Mouse (Mus musculus): Measurements from ENCODE around the gene Nedd9. TPM values are rescaled to one million over a fixed set of nuclear protein-coding genes. Genes with fewer than 3 reads are reported as not detected.
A peak's percentile ranks its signal among the peaks of the same experiment; 100 is the strongest.

Gene Nedd9
- polyA plus RNA-seq, 1 experiment from 2014 or later: 17.2 TPM

- Histone ChIP-seq H3K4me3 (no peak overlapping the region), H3K36me3 (no peaks in the 10 kb centered on the region), H3K27ac (no peak overlapping the region), H3K4me1 (replicated peaks) (peaks cover 21% of the 10 kb centered on the region), H3K27me3 (ENCODE audit: insufficient read depth, poor library complexity, severe bottlenecking) (peaks cover 11% of the 10 kb centered on the region), H3K9me3 (no peaks in the 10 kb centered on the region)
- no peak for DNase-seq (ENCODE audit: low spot score)
- 68% methylated on average over 9 of the region's 9 CpGs for WGBS
Measured at GRCm38 (mm10) chr13:41489705-41490275, 2.6 kb upstream of the Nedd9 start.

GRCm38 (mm10) chr13:41487409-41487743, 214 bp upstream of the Nedd9 start:
- Histone ChIP-seq H3K9me3 (no peaks in the 10 kb centered on the region), H3K36me3 (no peaks in the 10 kb centered on the region), H3K4me3 (no peak overlapping the region), H3K4me1 (replicated peaks) (peaks cover 24% of the 10 kb centered on the region), H3K27ac (no peak overlapping the region), H3K27me3 (ENCODE audit: insufficient read depth, poor library complexity, severe bottlenecking) (peaks cover 21% of the 10 kb centered on the region)
- WGBS: 90% methylated on average over 2 of the region's 2 CpGs
- DNase-seq (ENCODE audit: low spot score): no peak

- H3K4me1 ChIP-seq (replicated peaks): peaks cover 20% of the 10 kb centered on the region
- H3K4me3 ChIP-seq: no peak overlapping the region
- no peak for DNase-seq (ENCODE audit: low spot score)
- WGBS: 88% methylated on average over 7 of the region's 7 CpGs
- H3K27ac ChIP-seq: peak overlapping the region; percentile 20; the same call in 1 of the 2 replicates
- no peaks in the 10 kb centered on the region for H3K36me3 ChIP-seq
- H3K27me3 ChIP-seq (ENCODE audit: insufficient read depth, poor library complexity, severe bottlenecking): peaks cover 38% of the 10 kb centered on the region
- no peaks in the 10 kb centered on the region for H3K9me3 ChIP-seq
Measured at GRCm38 (mm10) chr13:41483966-41484365, 3.2 kb downstream of the Nedd9 start.

- Histone ChIP-seq H3K4me3 (no peak overlapping the region), H3K27ac (peak overlapping the region; percentile 77), H3K4me1 (replicated peaks) (peaks cover 20% of the 10 kb centered on the region), H3K9me3 (no peaks in the 10 kb centered on the region), H3K36me3 (no peaks in the 10 kb centered on the region), H3K27me3 (ENCODE audit: insufficient read depth, poor library complexity, severe bottlenecking) (peaks cover 44% of the 10 kb centered on the region)
- 11% methylated on average over 3 of the region's 3 CpGs for WGBS
- DNase-seq (ENCODE audit: low spot score): peak; percentile 76
Measured at GRCm38 (mm10) chr13:41482408-41483011, 4.7 kb downstream of the Nedd9 start.

- Histone ChIP-seq H3K9me3 (no peaks in the 10 kb centered on the region), H3K36me3 (no peaks in the 10 kb centered on the region), H3K27me3 (ENCODE audit: insufficient read depth, poor library complexity, severe bottlenecking) (peaks cover 34% of the 10 kb centered on the region), H3K27ac (no peak overlapping the region), H3K4me1 (replicated peaks) (peaks cover 21% of the 10 kb centered on the region), H3K4me3 (no peak overlapping the region)
- DNase-seq (ENCODE audit: low spot score): no peak
- WGBS: 71% methylated on average over 13 of the region's 15 CpGs
Measured at GRCm38 (mm10) chr13:41479737-41480435, 7.3 kb downstream of the Nedd9 start.

- H3K9me3 ChIP-seq: no peaks in the 10 kb centered on the region
- no peak for DNase-seq (ENCODE audit: low spot score)
- H3K27me3 ChIP-seq (ENCODE audit: insufficient read depth, poor library complexity, severe bottlenecking): peaks cover 17% of the 10 kb centered on the region
- no peaks in the 10 kb centered on the region for H3K36me3 ChIP-seq
- H3K27ac ChIP-seq: no peak overlapping the region
- no peak overlapping the region for H3K4me3 ChIP-seq
- H3K4me1 ChIP-seq (replicated peaks): peaks cover 7% of the 10 kb centered on the region
- WGBS: 43% methylated on average over 4 of the region's 4 CpGs
Measured at GRCm38 (mm10) chr13:41476216-41476615, 10.9 kb downstream of the Nedd9 start.

GRCm38 (mm10) chr13:41474365-41474764, 12.8 kb downstream of the Nedd9 start:
- Histone ChIP-seq H3K9me3 (no peaks in the 10 kb centered on the region), H3K36me3 (no peaks in the 10 kb centered on the region), H3K27me3 (ENCODE audit: insufficient read depth, poor library complexity, severe bottlenecking) (peaks cover 5% of the 10 kb centered on the region; the same call in 1 of the 2 replicates), H3K4me1 (replicated peaks) (peaks cover 7% of the 10 kb centered on the region), H3K4me3 (no peak overlapping the region), H3K27ac (no peak overlapping the region)
- DNase-seq (ENCODE audit: low spot score): no peak
- 92% methylated on average over 5 of the region's 5 CpGs for WGBS

- no peaks in the 10 kb centered on the region for H3K36me3 ChIP-seq
- H3K27me3 ChIP-seq (ENCODE audit: insufficient read depth, poor library complexity, severe bottlenecking): peaks cover 5% of the 10 kb centered on the region; the same call in 1 of the 2 replicates
- H3K4me3 ChIP-seq: no peak overlapping the region
- H3K9me3 ChIP-seq: no peaks in the 10 kb centered on the region
- WGBS: 89% methylated on average over 4 of the region's 4 CpGs
- no peak for DNase-seq (ENCODE audit: low spot score)
- H3K27ac ChIP-seq: no peak overlapping the region
- peaks cover 7% of the 10 kb centered on the region for H3K4me1 ChIP-seq (replicated peaks)
Measured at GRCm38 (mm10) chr13:41473504-41473903, 13.7 kb downstream of the Nedd9 start.

- Histone ChIP-seq H3K27me3 (ENCODE audit: insufficient read depth, poor library complexity, severe bottlenecking) (peaks cover 1% of the 10 kb centered on the region; the same call in 1 of the 2 replicates), H3K4me1 (replicated peaks) (peaks cover 7% of the 10 kb centered on the region), H3K4me3 (no peak overlapping the region), H3K9me3 (no peaks in the 10 kb centered on the region), H3K27ac (no peak overlapping the region), H3K36me3 (no peaks in the 10 kb centered on the region)
- 81% methylated on average over 5 of the region's 5 CpGs for WGBS
- DNase-seq (ENCODE audit: low spot score): no peak
Measured at GRCm38 (mm10) chr13:41472878-41473424, 14.2 kb downstream of the Nedd9 start.

GRCm38 (mm10) chr13:41468277-41468676, 18.9 kb downstream of the Nedd9 start:
- Histone ChIP-seq H3K27ac (no peak overlapping the region), H3K36me3 (no peaks in the 10 kb centered on the region), H3K9me3 (no peaks in the 10 kb centered on the region), H3K4me3 (no peak overlapping the region), H3K27me3 (ENCODE audit: insufficient read depth, poor library complexity, severe bottlenecking) (no peaks in the 10 kb centered on the region), H3K4me1 (replicated peaks) (no peaks in the 10 kb centered on the region)
- 84% methylated on average over 5 of the region's 5 CpGs for WGBS
- DNase-seq (ENCODE audit: low spot score): no peak

GRCm38 (mm10) chr13:41467036-41467435, 20.1 kb downstream of the Nedd9 start:
- Histone ChIP-seq H3K4me1 (replicated peaks) (no peaks in the 10 kb centered on the region), H3K4me3 (no peak overlapping the region), H3K27me3 (ENCODE audit: insufficient read depth, poor library complexity, severe bottlenecking) (no peaks in the 10 kb centered on the region), H3K9me3 (no peaks in the 10 kb centered on the region), H3K27ac (no peak overlapping the region), H3K36me3 (no peaks in the 10 kb centered on the region)
- WGBS: 76% methylated on average over 2 of the region's 2 CpGs
- DNase-seq (ENCODE audit: low spot score): no peak

GRCm38 (mm10) chr13:41466616-41467015, 20.5 kb downstream of the Nedd9 start:
- Histone ChIP-seq H3K9me3 (no peaks in the 10 kb centered on the region), H3K4me1 (replicated peaks) (no peaks in the 10 kb centered on the region), H3K27ac (no peak overlapping the region), H3K27me3 (ENCODE audit: insufficient read depth, poor library complexity, severe bottlenecking) (no peaks in the 10 kb centered on the region), H3K4me3 (no peak overlapping the region), H3K36me3 (no peaks in the 10 kb centered on the region)
- DNase-seq (ENCODE audit: low spot score): no peak
- WGBS: 92% methylated on average over 4 of the region's 4 CpGs

GRCm38 (mm10) chr13:41466191-41466590, 21.0 kb downstream of the Nedd9 start:
- Histone ChIP-seq H3K27me3 (ENCODE audit: insufficient read depth, poor library complexity, severe bottlenecking) (no peaks in the 10 kb centered on the region), H3K4me1 (replicated peaks) (no peaks in the 10 kb centered on the region), H3K36me3 (no peaks in the 10 kb centered on the region), H3K4me3 (no peak overlapping the region), H3K9me3 (no peaks in the 10 kb centered on the region), H3K27ac (no peak overlapping the region)
- no peak for DNase-seq (ENCODE audit: low spot score)
- WGBS: 85% methylated on average over 1 of the region's 1 CpGs

Measured in hindbrain, embryonic 10.5 days (tissue).